Mouse (Mus musculus) liver, embryonic 11.5 days (tissue): Measurements from ENCODE around the gene Plekhm1. TPM values are rescaled to one million over a fixed set of nuclear protein-coding genes. Genes with fewer than 3 reads are reported as not detected.
"Not testable (repeated sequence)": the region's sequence is repeated elsewhere in the genome, so short reads cannot be mapped to it uniquely, and the experiment has no call there.

ENCODE experiments used
- ATAC-seq: fragments of 200-750 bp; cut with Nextera tagmentation; replicated peaks from 2 replicates; pipeline ENCODE4 v1.8.0; 2017; ENCODE audit warnings: moderate number of reproducible peaks, mild to moderate bottlenecking, moderate TSS enrichment, moderate library complexity; ENCODE audit not compliant: low FRiP score
- DNase-seq: peaks from one replicate; pipeline ENCODE4 v3.0.0-alpha.2; 2017; ENCODE audit warnings: low spot score
- H3K27ac ChIP-seq: fragments of 300-500 bp; sonication (generic); 2 replicates; pipeline ENCODE4 v1.5.1; 2014; ENCODE audit warnings: mild to moderate bottlenecking, low read depth, low read length, control low read depth
- H3K27me3 ChIP-seq: fragments of 300-500 bp; sonication (generic); replicated peaks from 2 replicates; pipeline ENCODE4 v1.6.1; 2014; ENCODE audit warnings: low read length, mixed read lengths; ENCODE audit not compliant: control insufficient read depth, insufficient read depth
- H3K36me3 ChIP-seq: fragments of 300-500 bp; sonication (generic); 2 replicates; pipeline ENCODE4 v1.6.1; 2014; ENCODE audit warnings: mild to moderate bottlenecking, low read length, moderate library complexity, mixed read lengths; ENCODE audit not compliant: control insufficient read depth, insufficient read depth
- H3K4me1 ChIP-seq: fragments of 300-500 bp; sonication (generic); replicated peaks from 2 replicates; pipeline ENCODE4 v1.6.1; 2014; ENCODE audit warnings: low read length, mixed read lengths; ENCODE audit not compliant: control insufficient read depth, insufficient read depth
- H3K4me2 ChIP-seq: fragments of 300-500 bp; sonication (generic); 2 replicates; pipeline ENCODE4 v1.6.1; 2014; ENCODE audit warnings: mild to moderate bottlenecking, control low read depth, moderate library complexity
- H3K4me3 ChIP-seq: fragments of 300-500 bp; sonication (generic); 2 replicates; pipeline ENCODE4 v1.5.1; 2014; ENCODE audit warnings: low read depth, low read length, control low read depth
- H3K9ac ChIP-seq: fragments of 300-500 bp; sonication (generic); 2 replicates; pipeline ENCODE4 v1.6.1; 2014; ENCODE audit warnings: low read depth, low read length, control low read depth
- H3K9me3 ChIP-seq: fragments of 300-500 bp; sonication (generic); 2 replicates; pipeline ENCODE4 v1.6.1; 2016; ENCODE audit warnings: low read length, inconsistent platforms, mixed read lengths; ENCODE audit not compliant: control insufficient read depth
- WGBS: fragments of 180-500 bp; shearing (Covaris S2); extraction: QIAGEN DNeasy Blood & Tissue Kit; methylation state at CpG from one replicate; pipeline ENCODE4 v1.1.7; 2014; 5-methylcytosine and 5-hydroxymethylcytosine counted together
- polyA plus RNA-seq: library from polyadenylated mRNA; unstranded; fragments of >200 nt; fragmentation: Nextera tagmentation; extraction: Ambion mirVana; gene quantifications from 2 replicates; pipeline ENCODE4 v1.2.1, GENCODE M21; 2014

The Plekhm1 gene
- polyA plus RNA-seq, 1 experiment from 2014 or later, result 7.6 TPM

DNA sequence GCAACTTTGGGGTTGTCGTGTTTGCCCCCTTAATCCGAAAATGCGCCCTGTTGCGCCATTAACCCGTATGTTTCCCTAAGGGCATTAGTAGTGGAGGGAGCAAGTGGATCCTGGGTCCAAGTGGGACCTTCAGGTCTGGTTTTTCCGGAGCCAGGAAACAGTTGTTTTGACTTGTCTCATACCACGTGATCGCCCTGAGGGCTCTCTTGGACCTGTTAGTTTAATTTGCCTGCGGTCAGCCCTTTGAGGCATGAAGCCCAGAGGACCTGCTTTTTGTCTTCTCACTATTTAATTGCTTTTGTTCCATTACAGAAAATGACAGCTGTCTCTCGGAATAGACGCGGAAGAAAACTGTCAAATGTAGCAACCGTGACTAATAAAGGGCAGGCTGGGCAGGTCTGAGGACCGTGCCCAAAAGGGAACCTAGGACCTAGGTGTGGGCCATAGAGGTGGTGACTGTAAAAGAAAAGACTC lies 500 bp upstream of the Plekhm1 start:
- Histone ChIP-seq H3K4me1 (peaks cover 7% of the 10 kb centered on the region), H3K9ac (peak overlapping the region; percentile 7), H3K36me3 (no peaks in the 10 kb centered on the region), H3K27ac (no peak overlapping the region), H3K27me3 (no peaks in the 10 kb centered on the region), H3K4me2 (peak overlapping the region; percentile 78), H3K9me3 (no peaks in the 10 kb centered on the region), H3K4me3 (peak overlapping the region; percentile 73)
- DNase-seq (no peak), ATAC-seq (no peak; the same call in 1 of the 2 replicates)
- WGBS, result 3% methylated on average over 14 of the region's 14 CpGs

DNA sequence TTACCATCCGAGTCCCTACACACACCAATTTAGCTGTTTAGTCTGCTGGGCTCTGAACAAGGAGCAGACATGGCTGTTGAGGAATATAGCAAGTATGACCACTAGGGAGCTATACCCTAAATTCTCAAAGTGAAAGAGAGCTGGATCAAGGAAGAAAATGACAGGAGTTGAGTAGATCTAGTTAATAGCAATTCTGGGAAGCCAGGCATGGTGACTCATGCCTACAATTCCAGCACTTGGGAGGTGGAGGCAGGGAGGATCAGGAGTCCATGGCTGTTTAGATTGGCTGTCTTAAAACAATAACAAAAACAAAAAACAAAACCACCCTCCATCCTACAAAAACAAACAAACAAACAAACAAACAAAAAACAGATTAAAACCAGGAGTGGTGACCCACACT lies 1.2 kb downstream of the Plekhm1 start:
- H3K36me3 ChIP-seq, result no peaks in the 10 kb centered on the region
- H3K9ac ChIP-seq, result no peak overlapping the region
- DNase-seq (no peak), ATAC-seq (no peak)
- no peak overlapping the region; the same call in 1 of the 2 replicates for H3K4me3 ChIP-seq
- H3K9me3 ChIP-seq, result no peaks in the 10 kb centered on the region
- no peak overlapping the region for H3K27ac ChIP-seq
- no peaks in the 10 kb centered on the region for H3K27me3 ChIP-seq
- WGBS, result 91% methylated on average over 1 of the region's 1 CpGs
- H3K4me2 ChIP-seq, result peak overlapping the region; percentile 78
- H3K4me1 ChIP-seq, result peaks cover 7% of the 10 kb centered on the region

DNA sequence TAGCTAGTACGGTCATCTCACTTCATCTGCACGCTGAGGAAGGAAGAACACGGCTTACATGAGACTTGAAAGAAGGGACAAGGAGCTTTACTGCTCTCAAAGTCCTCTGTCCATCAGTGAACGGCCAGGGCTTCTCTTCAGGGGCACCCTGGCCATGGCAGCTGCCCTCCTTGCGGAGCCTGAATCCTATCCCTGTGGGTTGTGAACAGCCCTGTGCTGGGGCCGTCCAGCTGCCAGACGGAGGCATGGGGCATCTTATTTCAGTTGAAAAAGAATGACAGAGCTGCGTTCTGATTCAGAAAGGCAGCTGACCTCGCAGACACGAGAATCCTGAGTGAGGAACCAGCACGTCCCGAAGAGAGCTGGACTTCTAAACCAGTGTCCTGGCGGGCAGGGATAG lies 3.6 kb downstream of the Plekhm1 start:
- no peaks in the 10 kb centered on the region for H3K36me3 ChIP-seq
- ATAC-seq (no peak), DNase-seq (no peak)
- H3K9me3 ChIP-seq, result no peaks in the 10 kb centered on the region
- H3K4me3 ChIP-seq, result no peak overlapping the region
- no peak overlapping the region for H3K9ac ChIP-seq
- 92% methylated on average over 13 of the region's 13 CpGs for WGBS
- H3K27me3 ChIP-seq, result no peaks in the 10 kb centered on the region
- peaks cover 7% of the 10 kb centered on the region for H3K4me1 ChIP-seq
- H3K4me2 ChIP-seq, result no peak overlapping the region
- no peak overlapping the region for H3K27ac ChIP-seq

DNA sequence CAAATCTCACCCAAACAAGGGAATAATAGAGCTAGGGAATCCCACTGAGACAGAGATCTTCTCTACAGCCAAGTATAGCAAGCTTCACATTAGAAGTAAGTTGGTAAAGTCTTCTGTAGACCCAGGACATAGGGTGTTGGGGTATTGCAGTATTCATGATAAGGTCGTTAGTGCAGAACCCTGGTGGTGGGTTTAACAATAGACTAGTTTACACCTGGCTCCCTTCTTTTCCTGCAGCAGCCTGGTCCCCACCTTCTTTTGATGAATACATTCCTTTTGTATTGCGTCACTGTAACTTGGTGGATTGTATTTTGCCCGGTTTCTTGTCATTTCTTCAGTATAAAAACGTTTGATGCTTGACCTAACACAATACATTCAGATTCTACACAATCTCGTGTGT lies 5.4 kb downstream of the Plekhm1 start:
- not testable (repeated sequence) for H3K9me3 ChIP-seq, ATAC-seq, H3K27me3 ChIP-seq, H3K4me3 ChIP-seq, H3K9ac ChIP-seq, H3K27ac ChIP-seq, H3K4me1 ChIP-seq, H3K4me2 ChIP-seq, DNase-seq, H3K36me3 ChIP-seq
- 71% methylated on average over 5 of the region's 5 CpGs for WGBS

DNA sequence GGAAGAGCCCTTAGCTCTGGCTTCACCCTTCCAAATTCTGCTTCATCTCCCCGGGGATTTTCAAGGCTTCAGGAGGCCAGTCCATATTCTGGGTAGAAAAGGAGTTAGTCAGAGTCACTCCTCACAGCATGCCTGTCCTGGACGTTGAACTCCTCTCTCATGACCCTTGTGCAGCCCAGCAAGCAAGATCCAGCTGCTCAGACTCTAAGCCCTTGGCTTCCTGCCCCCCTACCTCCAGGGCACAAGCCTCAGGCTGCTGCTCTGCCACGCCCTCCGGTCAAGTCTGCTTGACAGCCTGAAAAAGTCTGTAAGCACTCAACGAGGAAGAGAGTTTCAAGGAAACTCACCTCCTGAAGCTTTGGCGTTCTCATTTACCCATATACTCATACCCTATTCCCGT lies 5.9 kb downstream of the Plekhm1 start:
- no peak overlapping the region for H3K4me3 ChIP-seq
- H3K27ac ChIP-seq, result no peak overlapping the region
- H3K36me3 ChIP-seq, result 0 out of 2 replicates have a peak, but pooled peaks cover 2% of the 10 kb centered on the region
- H3K4me1 ChIP-seq, result peaks cover under 1% of the 10 kb centered on the region; the same call in 1 of the 2 replicates
- DNase-seq (no peak), ATAC-seq (no peak)
- no peak overlapping the region for H3K9ac ChIP-seq
- no peaks in the 10 kb centered on the region for H3K9me3 ChIP-seq
- H3K4me2 ChIP-seq, result no peak overlapping the region
- H3K27me3 ChIP-seq, result no peaks in the 10 kb centered on the region
- WGBS, result 73% methylated on average over 7 of the region's 7 CpGs

DNA sequence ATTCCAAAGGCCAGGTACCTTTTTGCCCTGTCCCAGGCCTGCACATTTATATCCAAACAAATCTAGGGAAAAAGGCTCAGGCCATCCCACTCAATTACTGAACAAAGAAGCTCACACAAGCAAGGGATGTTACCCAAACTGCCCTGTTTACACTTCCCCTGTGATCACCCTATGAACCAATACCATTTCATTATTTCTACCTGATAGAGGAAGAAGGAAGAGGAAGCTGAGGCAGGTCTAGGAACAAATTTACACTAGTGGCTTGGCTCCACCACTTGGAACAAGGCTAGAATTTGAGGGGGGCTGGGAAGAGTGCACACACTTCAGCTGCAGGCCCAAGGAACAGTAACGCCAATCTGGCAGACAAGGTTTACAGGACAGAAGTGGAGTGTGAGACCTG lies 6.7 kb downstream of the Plekhm1 start:
- no peak for ATAC-seq
- H3K27ac ChIP-seq, result no peak overlapping the region
- no peak for DNase-seq
- no peak overlapping the region for H3K4me2 ChIP-seq
- no peaks in the 10 kb centered on the region for H3K27me3 ChIP-seq
- H3K9ac ChIP-seq, result no peak overlapping the region
- 0 out of 2 replicates have a peak, but pooled peaks cover 2% of the 10 kb centered on the region for H3K36me3 ChIP-seq
- H3K4me1 ChIP-seq, result no peaks in the 10 kb centered on the region
- no peak overlapping the region for H3K4me3 ChIP-seq
- WGBS, result 90% methylated on average over 1 of the region's 1 CpGs
- H3K9me3 ChIP-seq, result no peaks in the 10 kb centered on the region

DNA sequence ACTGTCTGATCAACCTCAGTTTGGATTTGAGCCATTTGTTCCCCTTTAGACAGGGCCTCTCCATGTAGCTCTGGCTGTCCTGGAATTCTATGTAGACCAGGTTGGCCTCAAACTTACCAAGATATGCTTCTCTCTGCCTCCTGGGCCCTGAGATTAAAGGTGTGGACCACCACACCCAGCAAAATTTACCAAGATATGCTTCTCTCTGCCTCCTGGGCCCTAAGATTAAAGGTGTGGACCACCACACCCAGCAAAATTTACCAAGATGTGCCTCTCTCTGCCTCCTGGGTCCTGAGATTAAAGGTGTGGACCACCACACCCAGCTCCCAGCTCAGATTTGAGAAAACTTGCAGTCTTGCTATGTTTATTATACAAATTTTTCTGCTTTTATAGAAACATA lies 7.9 kb downstream of the Plekhm1 start:
- no peak for DNase-seq
- no peak overlapping the region for H3K9ac ChIP-seq
- H3K36me3 ChIP-seq, result 0 out of 2 replicates have a peak, but pooled peaks cover 2% of the 10 kb centered on the region
- no peaks in the 10 kb centered on the region; the same call in 1 of the 2 replicates for H3K4me1 ChIP-seq
- H3K27me3 ChIP-seq, result no peaks in the 10 kb centered on the region
- H3K4me3 ChIP-seq, result no peak overlapping the region
- H3K27ac ChIP-seq, result no peak overlapping the region
- ATAC-seq, result no peak
- no peaks in the 10 kb centered on the region for H3K9me3 ChIP-seq
- H3K4me2 ChIP-seq, result no peak overlapping the region

DNA sequence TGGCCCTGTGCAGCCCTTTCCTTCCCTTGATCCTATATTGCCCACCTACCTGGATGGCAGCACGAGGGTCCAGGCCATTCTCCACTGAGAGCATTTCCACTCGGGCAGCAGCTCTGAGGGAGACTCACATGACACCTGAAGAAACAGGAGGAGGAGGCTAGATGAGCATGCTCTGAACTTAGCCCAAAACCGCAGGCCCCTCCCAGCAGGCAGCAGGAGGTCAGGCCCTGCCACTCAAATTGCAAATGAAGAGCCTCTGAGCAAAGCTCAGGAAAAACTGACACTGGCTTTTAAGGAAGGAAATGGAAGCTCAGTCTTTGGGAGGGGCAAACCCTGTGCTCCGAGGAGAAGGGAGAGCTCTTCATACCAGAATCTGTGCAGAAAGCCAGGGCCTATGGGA lies 8.7 kb downstream of the Plekhm1 start:
- H3K9ac ChIP-seq, result no peak overlapping the region
- no peak for ATAC-seq

DNA sequence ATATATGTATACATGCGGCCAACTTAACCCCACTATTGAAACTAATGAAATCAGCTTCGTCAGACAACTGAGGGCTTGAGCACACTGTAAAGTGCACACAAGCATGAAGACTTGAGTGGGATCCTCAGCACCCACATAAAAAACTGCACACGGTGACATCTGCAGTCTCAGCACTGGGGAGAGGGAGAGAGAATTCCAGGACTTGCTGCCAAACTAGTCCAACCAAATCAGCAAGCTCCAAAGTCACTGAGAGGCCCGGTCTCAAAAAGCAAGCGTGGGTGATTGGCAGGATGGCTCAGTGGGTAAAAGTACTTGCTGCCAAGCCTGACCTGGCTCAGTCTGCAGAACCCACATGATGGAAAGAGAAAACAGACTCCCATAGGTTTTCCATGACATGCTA lies 9.7 kb downstream of the Plekhm1 start:
- DNase-seq (no peak), ATAC-seq (no peak)
- H3K9me3 ChIP-seq, result no peaks in the 10 kb centered on the region
- 0 out of 2 replicates have a peak, but pooled peaks cover 2% of the 10 kb centered on the region for H3K36me3 ChIP-seq
- no peak overlapping the region for H3K4me2 ChIP-seq
- WGBS, result 92% methylated on average over 5 of the region's 5 CpGs
- H3K27me3 ChIP-seq, result no peaks in the 10 kb centered on the region
- no peak overlapping the region for H3K27ac ChIP-seq
- H3K4me1 ChIP-seq, result no peaks in the 10 kb centered on the region; the same call in 1 of the 2 replicates
- no peak overlapping the region for H3K4me3 ChIP-seq
- H3K9ac ChIP-seq, result no peak overlapping the region

More for the DNA sequence above, 8.7 kb downstream of the Plekhm1 start:
- 49% methylated on average over 4 of the region's 4 CpGs for WGBS
- H3K4me2 ChIP-seq, result no peak overlapping the region
- H3K27me3 ChIP-seq, result no peaks in the 10 kb centered on the region
- H3K4me1 ChIP-seq, result no peaks in the 10 kb centered on the region; the same call in 1 of the 2 replicates
- no peak for DNase-seq
- H3K9me3 ChIP-seq, result no peaks in the 10 kb centered on the region
- H3K27ac ChIP-seq, result no peak overlapping the region
- 0 out of 2 replicates have a peak, but pooled peaks cover 2% of the 10 kb centered on the region for H3K36me3 ChIP-seq
- no peak overlapping the region for H3K4me3 ChIP-seq
